Mouse (Mus musculus) lung, postnatal 0 days (tissue): ENCODE data around the gene Tpcn1. TPM values are rescaled to one million over a fixed set of nuclear protein-coding genes. Genes with fewer than 3 reads are reported as not detected.

Experiments used
- ATAC-seq: fragments of 200-750 bp; cut with Nextera tagmentation; 2 replicates; pipeline ENCODE4 v1.8.0; 2017; ENCODE audit warnings: moderate library complexity
- DNase-seq: peaks from one replicate; pipeline ENCODE4 v3.0.0-alpha.2; 2016; ENCODE audit warnings: low spot score
- H3K27ac ChIP-seq: fragments of 300-500 bp; sonication (generic); 2 replicates; pipeline ENCODE4 v1.5.1; 2014; ENCODE audit warnings: antibody characterized with exemption, mild to moderate bottlenecking, low read length, mixed read lengths
- H3K27me3 ChIP-seq: fragments of 300-500 bp; sonication (generic); replicated peaks from 2 replicates; pipeline ENCODE4 v1.6.1; 2014; ENCODE audit warnings: low read length, mixed read lengths; ENCODE audit not compliant: insufficient read depth
- H3K36me3 ChIP-seq: fragments of 300-500 bp; sonication (generic); 2 replicates; pipeline ENCODE4 v1.6.1; 2014; ENCODE audit warnings: low read length, mixed read lengths; ENCODE audit not compliant: insufficient read depth
- H3K4me1 ChIP-seq: fragments of 300-500 bp; sonication (generic); 2 replicates; pipeline ENCODE4 v1.6.1; 2014; ENCODE audit warnings: antibody characterized with exemption, low read depth, low read length, mixed read lengths; ENCODE audit not compliant: insufficient read depth
- H3K4me2 ChIP-seq: fragments of 300-500 bp; sonication (generic); replicated peaks from 2 replicates; pipeline ENCODE4 v1.6.1; 2014; ENCODE audit warnings: low read depth, mild to moderate bottlenecking, low read length, moderate library complexity, mixed read lengths
- H3K4me3 ChIP-seq: fragments of 300-500 bp; sonication (generic); 2 replicates; pipeline ENCODE4 v1.5.1; 2014; ENCODE audit warnings: low read depth, low read length
- H3K9ac ChIP-seq: fragments of 300-500 bp; sonication (generic); replicated peaks from 2 replicates; pipeline ENCODE4 v1.6.1; 2014; ENCODE audit warnings: low read depth, mild to moderate bottlenecking
- H3K9me3 ChIP-seq: fragments of 300-500 bp; sonication (generic); 2 replicates; pipeline ENCODE4 v1.6.1; 2016; ENCODE audit warnings: low read length, mixed read lengths
- CTCF ChIP-seq: IDR thresholded peaks from 2 replicates; pipeline ENCODE4 v1.5.1; 2016; ENCODE audit warnings: antibody characterized with exemption, mild to moderate bottlenecking
- EP300 ChIP-seq: IDR thresholded peaks from 2 replicates; pipeline ENCODE4 v1.6.1; 2016; ENCODE audit warnings: antibody characterized with exemption, mild to moderate bottlenecking, control low read depth
- whole genome bisulfite sequencing: fragments of 180-500 bp; shearing (Covaris S2); extraction: QIAGEN DNeasy Blood & Tissue Kit; methylation state at CpG from one replicate; pipeline ENCODE4 v1.1.7; 2014; 5-methylcytosine and 5-hydroxymethylcytosine counted together
- polyA plus RNA-seq: library from polyadenylated mRNA; unstranded; fragments of >200 nt; fragmentation: Nextera tagmentation; extraction: Ambion mirVana; gene quantifications from 2 replicates; pipeline ENCODE4 v1.2.1, GENCODE M21; 2015

The Tpcn1 gene
- polyA plus RNA-seq, 1 experiment from 2014 or later, result 17.5 TPM

GRCm38 (mm10) chr5:120517552-120517951 is 70.9 kb downstream of the Tpcn1 start:
- no peaks in the 10 kb centered on the region for H3K27me3 ChIP-seq
- H3K9ac ChIP-seq, result no peak overlapping the region
- peak; percentile 40; the same call in 1 of the 2 replicates for ATAC-seq
- no peak overlapping the region for H3K4me2 ChIP-seq
- TF ChIP-seq CTCF (no peak), EP300 (no peak)
- no peak overlapping the region for H3K4me3 ChIP-seq
- H3K27ac ChIP-seq, result no peak overlapping the region
- H3K36me3 ChIP-seq, result peaks cover 15% of the 10 kb centered on the region; the same call in 1 of the 2 replicates
- H3K9me3 ChIP-seq, result no peaks in the 10 kb centered on the region
- H3K4me1 ChIP-seq, result no peaks in the 10 kb centered on the region
- peak; percentile 59 for DNase-seq
- WGBS, result 40% methylated on average over 9 of the region's 9 CpGs

GRCm38 (mm10) chr5:120516221-120516984 is 72.1 kb downstream of the Tpcn1 start:
- Histone ChIP-seq H3K27ac (peak overlapping the region; percentile 47), H3K4me1 (peaks cover 5% of the 10 kb centered on the region), H3K4me2 (no peak overlapping the region), H3K9me3 (no peaks in the 10 kb centered on the region), H3K4me3 (no peak overlapping the region), H3K36me3 (peaks cover 4% of the 10 kb centered on the region; the same call in 1 of the 2 replicates), H3K27me3 (no peaks in the 10 kb centered on the region), H3K9ac (no peak overlapping the region)
- peak; percentile 34 for ATAC-seq
- 56% methylated on average over 15 of the region's 15 CpGs for WGBS
- TF ChIP-seq EP300, result no peak
- no peak for TF ChIP-seq CTCF
- DNase-seq, result peak; percentile 45

GRCm38 (mm10) chr5:120515451-120515850 is 73.0 kb downstream of the Tpcn1 start:
- H3K9me3 ChIP-seq, result no peaks in the 10 kb centered on the region
- TF ChIP-seq CTCF (peak; percentile 12; the same call in 1 of the 2 replicates), EP300 (no peak)
- H3K27ac ChIP-seq, result no peak overlapping the region; the same call in 1 of the 2 replicates
- H3K4me1 ChIP-seq, result peaks cover 6% of the 10 kb centered on the region
- no peak overlapping the region for H3K4me3 ChIP-seq
- no peak overlapping the region for H3K4me2 ChIP-seq
- ATAC-seq, result no peak
- no peaks in the 10 kb centered on the region; the same call in 1 of the 2 replicates for H3K36me3 ChIP-seq
- H3K9ac ChIP-seq, result no peak overlapping the region
- DNase-seq, result no peak
- H3K27me3 ChIP-seq, result no peaks in the 10 kb centered on the region
- 77% methylated on average over 7 of the region's 7 CpGs for WGBS

- no peaks in the 10 kb centered on the region for H3K36me3 ChIP-seq
- H3K9me3 ChIP-seq, result no peaks in the 10 kb centered on the region
- H3K4me1 ChIP-seq, result peaks cover 6% of the 10 kb centered on the region
- 13% methylated on average over 4 of the region's 4 CpGs for WGBS
- TF ChIP-seq EP300 (no peak), CTCF (no peak)
- ATAC-seq (peak; percentile 20), DNase-seq (peak; percentile 89)
- no peaks in the 10 kb centered on the region for H3K27me3 ChIP-seq
- H3K4me2 ChIP-seq, result no peak overlapping the region
- H3K4me3 ChIP-seq, result no peak overlapping the region
- H3K9ac ChIP-seq, result no peak overlapping the region
- H3K27ac ChIP-seq, result peak overlapping the region; percentile 23; the same call in 1 of the 2 replicates
These were observed 73.7 kb downstream of the Tpcn1 start for GRCm38 (mm10) chr5:120514754-120515153.

- no peak overlapping the region for H3K4me2 ChIP-seq
- H3K36me3 ChIP-seq, result no peaks in the 10 kb centered on the region
- H3K27me3 ChIP-seq, result no peaks in the 10 kb centered on the region
- peak; percentile 3; the same call in 1 of the 2 replicates for ATAC-seq
- H3K4me3 ChIP-seq, result no peak overlapping the region
- H3K9me3 ChIP-seq, result no peaks in the 10 kb centered on the region
- no peak overlapping the region for H3K9ac ChIP-seq
- peak overlapping the region; percentile 23; the same call in 1 of the 2 replicates for H3K27ac ChIP-seq
- H3K4me1 ChIP-seq, result peaks cover 6% of the 10 kb centered on the region
- DNase-seq, result peak; percentile 54
- TF ChIP-seq CTCF (no peak), EP300 (no peak)
- whole genome bisulfite sequencing, result 89% methylated on average over 9 of the region's 9 CpGs
These were observed 74.3 kb downstream of the Tpcn1 start for GRCm38 (mm10) chr5:120514031-120514677.

- ATAC-seq, result no peak
- H3K4me1 ChIP-seq, result peaks cover 6% of the 10 kb centered on the region
- H3K27me3 ChIP-seq, result no peaks in the 10 kb centered on the region
- no peak overlapping the region for H3K9ac ChIP-seq
- TF ChIP-seq CTCF (no peak), EP300 (no peak)
- 66% methylated on average over 15 of the region's 15 CpGs for WGBS
- H3K4me2 ChIP-seq, result no peak overlapping the region
- H3K4me3 ChIP-seq, result no peak overlapping the region
- H3K9me3 ChIP-seq, result no peaks in the 10 kb centered on the region
- no peak for DNase-seq
- H3K36me3 ChIP-seq, result no peaks in the 10 kb centered on the region
- H3K27ac ChIP-seq, result no peak overlapping the region
These were observed 75.4 kb downstream of the Tpcn1 start for GRCm38 (mm10) chr5:120512911-120513555.
